ENCODE assay signal across 17 mouse cellular contexts in genomic region chr9:55438433-55438832, GRCm38 (mm10).
DNase-seq lines count a peak whose midpoint lies in the region; ATAC-seq lines count a peak whose summit lies in the region.
"Had no signal": no experiment of that assay in that cellular context is flagged by ENCODE, and none has a peak within 500 bp of the region (broad histone marks: within the 10 kb centered on the region; RNA-seq: fewer than 3 reads in every experiment).

No protein-coding gene starts in this region.

- no peak overlapping the region for H3K9ac ChIP-seq in intestine, embryonic 14.5 days (ENCODE audit: low read length)
- H3K9ac ChIP-seq in intestine, embryonic 15.5 days = no peak overlapping the region
- H3K9ac ChIP-seq: embryonic facial prominence, embryonic 12.5 days; forebrain, embryonic 15.5 days; heart, embryonic 15.5 days; hindbrain, embryonic 15.5 days had no signal

- no peaks in the 10 kb centered on the region for H3K4me1 ChIP-seq in intestine, embryonic 14.5 days (replicated peaks; ENCODE audit: control insufficient read depth, insufficient read depth, low read length)
- no peaks in the 10 kb centered on the region for H3K4me1 ChIP-seq in intestine, embryonic 15.5 days (replicated peaks)
- H3K4me1 ChIP-seq: embryonic facial prominence, embryonic 12.5 days; forebrain, embryonic 15.5 days; heart, embryonic 15.5 days; hindbrain, embryonic 15.5 days had no signal

- H3K4me2 ChIP-seq in intestine, embryonic 14.5 days (ENCODE audit: low read length) = no peak overlapping the region
- H3K4me2 ChIP-seq in intestine, embryonic 15.5 days (replicated peaks) = no peak overlapping the region
- H3K4me2 ChIP-seq: embryonic facial prominence, embryonic 12.5 days; forebrain, embryonic 15.5 days; heart, embryonic 11.5 days; heart, embryonic 15.5 days; hindbrain, embryonic 15.5 days had no signal

- 0 out of 2 replicates have a peak, but pooled peaks have one; percentile 6 for ATAC-seq in intestine, embryonic 14.5 days (replicated peaks; ENCODE audit: low FRiP score, low TSS enrichment, low read depth)
- ATAC-seq in intestine, embryonic 15.5 days = no peak
- ATAC-seq: activated CD4-positive, CD25-positive, alpha-beta regulatory T cell, adult 4 months; forebrain, embryonic 15.5 days; Patski had no signal

- 54% methylated on average over 3 of the region's 3 CpGs for WGBS in intestine, embryonic 14.5 days
- 43% methylated on average over 3 of the region's 3 CpGs for WGBS in intestine, embryonic 15.5 days

- peak; percentile 26 for DNase-seq in cerebellum, adult 9-10 months
- no peak for DNase-seq in cerebellum, adult 8-10 months
- DNase-seq in intestine, embryonic 14.5 days (ENCODE audit: low spot score) = no peak
- peak; percentile 63 for DNase-seq in ovary, adult 18-20 months (ENCODE audit: low spot score)
- DNase-seq in ovary, postnatal 10 days (ENCODE audit: low spot score) = no peak
- DNase-seq: gastrocnemius, postnatal 36 days; heart, adult 18-20 months; heart, postnatal 14 days had no signal

- no peaks in the 10 kb centered on the region for H3K27me3 ChIP-seq in intestine, embryonic 14.5 days (replicated peaks; ENCODE audit: control insufficient read depth, insufficient read depth, low read length)
- no peaks in the 10 kb centered on the region for H3K27me3 ChIP-seq in intestine, embryonic 15.5 days (replicated peaks)
- H3K27me3 ChIP-seq: CH12.LX; embryonic facial prominence, embryonic 12.5 days; forebrain, embryonic 15.5 days; heart, embryonic 15.5 days; hindbrain, embryonic 15.5 days; Patski had no signal

- no peak overlapping the region for H3K27ac ChIP-seq in intestine, embryonic 14.5 days (ENCODE audit: low read depth)
- no peak overlapping the region for H3K27ac ChIP-seq in intestine, embryonic 15.5 days
- H3K27ac ChIP-seq: embryonic facial prominence, embryonic 12.5 days; forebrain, embryonic 15.5 days; heart, embryonic 15.5 days; hindbrain, embryonic 15.5 days had no signal

- no peaks in the 10 kb centered on the region for H3K36me3 ChIP-seq in intestine, embryonic 14.5 days (ENCODE audit: control insufficient read depth, insufficient read depth, low read length)
- H3K36me3 ChIP-seq in intestine, embryonic 15.5 days = no peaks in the 10 kb centered on the region
- H3K36me3 ChIP-seq: embryonic facial prominence, embryonic 12.5 days; forebrain, embryonic 15.5 days; heart, embryonic 15.5 days; hindbrain, embryonic 15.5 days had no signal

- H3K9me3 ChIP-seq in intestine, embryonic 14.5 days (ENCODE audit: control insufficient read depth, low read length) = no peaks in the 10 kb centered on the region
- H3K9me3 ChIP-seq in intestine, embryonic 15.5 days = no peaks in the 10 kb centered on the region
- H3K9me3 ChIP-seq: embryonic facial prominence, embryonic 12.5 days; forebrain, embryonic 15.5 days; heart, embryonic 15.5 days; hindbrain, embryonic 15.5 days had no signal

- H3K4me3 ChIP-seq in intestine, embryonic 14.5 days (ENCODE audit: low read depth, low read length) = no peak overlapping the region
- H3K4me3 ChIP-seq in intestine, embryonic 15.5 days (replicated peaks) = no peak overlapping the region
- H3K4me3 ChIP-seq: embryonic facial prominence, embryonic 12.5 days; forebrain, embryonic 15.5 days; heart, embryonic 15.5 days; hindbrain, embryonic 15.5 days had no signal

Comparison
In these comparisons a context has a peak if more than half of its experiments do, and no peak if none do; other contexts are left out.
1. DNase-seq: peak in cerebellum, adult 9-10 months (single experiment) and ovary, adult 18-20 months (single experiment); none in cerebellum, adult 8-10 months (single experiment), intestine, embryonic 14.5 days (single experiment) and ovary, postnatal 10 days (single experiment).